Mouse (Mus musculus): ENCODE data around the gene Adam19. TPM values are rescaled to one million over a fixed set of nuclear protein-coding genes. Genes with fewer than 3 reads are reported as not detected.

Adam19 gene
- total RNA-seq, 1 experiment from 2014 or later = 7.0 TPM

DNA sequence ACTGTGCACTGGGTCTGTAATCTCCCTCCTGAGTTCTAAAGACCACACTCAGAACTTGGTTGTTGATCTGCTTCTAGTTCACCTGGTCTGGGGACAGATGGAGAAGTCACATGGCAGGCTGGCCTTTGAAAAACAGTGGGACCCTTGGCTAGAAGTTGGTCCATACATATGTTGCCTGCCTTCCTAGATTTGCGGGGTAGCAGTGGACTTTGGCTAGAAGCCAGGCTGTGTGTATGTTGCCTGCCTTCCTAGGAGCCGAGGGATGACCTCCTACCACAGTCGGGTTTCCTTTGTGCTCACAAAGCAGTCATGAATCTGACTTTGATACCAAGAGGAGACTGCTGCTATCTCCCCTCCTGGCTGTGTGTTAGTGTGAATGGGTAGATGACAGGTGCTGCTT, 41.3 kb downstream of the Adam19 start:
- DNase-seq = no peak

DNA sequence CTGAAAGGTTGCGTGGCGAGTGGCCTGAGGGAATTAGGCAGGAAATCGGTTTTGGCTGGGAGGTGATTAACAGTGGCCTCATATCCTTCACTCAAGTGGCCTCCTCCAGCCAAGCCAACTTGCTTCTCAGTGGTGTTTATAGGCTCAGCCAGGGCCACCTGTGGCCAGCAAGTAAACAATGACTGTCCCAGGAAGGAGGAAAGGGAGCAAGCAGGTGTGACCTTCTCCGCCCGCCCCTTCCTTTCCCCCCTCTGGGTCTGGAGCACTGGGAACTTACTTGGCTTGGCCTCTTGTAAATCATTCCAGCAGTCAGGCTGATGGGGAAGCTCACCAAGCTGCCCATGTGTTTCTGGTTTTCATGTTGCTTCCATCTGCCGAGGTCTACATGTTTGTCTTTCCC, 46.3 kb downstream of the Adam19 start:
- no peak for DNase-seq

DNA sequence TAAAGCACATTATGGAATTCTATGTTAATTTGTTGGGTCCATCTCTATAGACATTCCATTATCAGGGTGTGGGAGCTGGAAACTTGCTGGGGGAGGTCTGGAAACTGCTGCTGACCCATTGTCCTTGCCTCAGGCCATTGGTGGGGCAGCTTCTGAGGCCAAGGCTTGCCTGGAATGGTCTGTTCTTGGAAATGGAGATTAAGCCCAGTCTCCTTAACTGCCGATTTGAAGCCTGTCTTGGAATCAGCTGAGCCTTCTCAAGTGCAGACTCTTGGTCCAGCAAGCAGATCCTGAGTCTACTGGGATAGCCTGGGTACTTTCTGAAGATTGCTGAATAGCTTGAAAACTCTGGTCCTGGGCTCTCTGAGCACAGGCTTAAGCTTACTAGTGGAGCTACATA, 51.3 kb downstream of the Adam19 start:
- no peak for DNase-seq

DNA sequence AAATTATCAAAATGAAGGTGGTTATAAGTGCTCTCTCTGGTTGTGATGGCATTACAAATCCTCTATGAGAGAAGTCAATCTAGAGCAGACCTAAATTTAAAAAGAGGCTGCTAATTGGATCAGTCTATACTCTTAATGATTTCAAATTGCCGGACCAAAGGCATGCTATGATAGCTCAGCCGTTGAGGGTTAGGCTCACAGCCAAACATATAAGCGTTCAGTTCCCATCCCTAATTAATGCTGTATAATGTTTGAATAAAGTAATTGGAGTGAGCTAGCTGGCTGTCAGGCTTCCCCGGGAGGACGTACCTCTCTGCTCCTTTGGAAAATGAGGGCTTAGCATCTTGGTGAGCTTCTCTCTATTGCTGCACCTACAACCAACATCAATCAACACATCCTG, 53.4 kb downstream of the Adam19 start:
- DNase-seq = no peak

DNA sequence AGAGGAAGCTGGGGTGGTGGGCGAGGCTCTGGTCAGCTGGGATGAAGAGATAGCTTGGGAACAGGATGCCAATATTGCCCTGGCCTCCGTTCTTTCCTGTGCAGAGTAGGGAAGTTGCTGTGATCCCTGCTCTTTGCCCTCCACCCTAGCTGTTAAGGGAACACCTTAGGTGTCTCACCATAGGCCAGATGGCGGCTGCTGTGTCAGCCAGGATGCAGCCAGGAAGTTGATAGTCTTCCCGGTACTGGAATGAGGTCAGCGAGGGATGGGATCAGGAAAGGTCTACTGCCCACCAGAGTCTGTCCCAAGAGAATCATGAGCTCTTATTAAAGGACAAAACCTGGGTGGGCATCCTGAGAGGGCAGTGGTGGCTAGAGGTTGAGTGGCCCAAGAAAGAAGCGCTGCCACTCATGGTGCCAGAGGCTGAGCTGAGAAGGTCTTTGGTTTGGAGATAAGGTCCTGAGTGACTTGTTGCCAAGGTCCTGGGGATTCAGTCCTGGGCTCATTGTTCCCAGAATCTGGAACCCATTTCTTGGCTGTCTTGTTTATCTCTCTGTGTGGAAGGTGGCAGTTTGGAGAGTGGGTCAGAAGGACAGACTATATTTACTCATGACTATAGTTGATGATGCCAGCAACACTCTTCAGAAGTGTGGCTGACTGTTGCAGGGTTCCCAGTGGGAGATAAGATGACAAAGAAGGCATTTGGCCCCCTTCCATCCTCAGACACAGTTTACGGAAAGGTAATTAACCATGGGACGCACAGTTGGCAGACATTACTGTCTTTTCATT, 54.6 kb downstream of the Adam19 start:
- DNase-seq = no peak

DNA sequence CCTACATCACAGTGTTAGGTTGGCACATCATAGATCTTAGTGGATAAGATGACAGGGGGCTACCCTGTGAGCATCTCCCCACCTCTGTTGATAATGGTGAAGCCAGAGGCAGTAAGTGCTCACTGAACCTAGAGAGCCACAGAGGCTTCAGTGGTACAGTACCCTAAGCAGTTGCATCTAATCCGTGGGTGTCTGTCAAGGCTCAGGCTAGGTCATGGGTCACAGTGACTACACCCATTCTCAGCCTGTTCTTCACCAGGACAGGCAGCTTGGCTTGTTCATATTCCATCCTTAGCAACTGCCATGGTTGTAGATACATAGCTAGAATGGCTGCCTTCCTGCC, 55.1 kb downstream of the Adam19 start:
- no peak for DNase-seq

DNA sequence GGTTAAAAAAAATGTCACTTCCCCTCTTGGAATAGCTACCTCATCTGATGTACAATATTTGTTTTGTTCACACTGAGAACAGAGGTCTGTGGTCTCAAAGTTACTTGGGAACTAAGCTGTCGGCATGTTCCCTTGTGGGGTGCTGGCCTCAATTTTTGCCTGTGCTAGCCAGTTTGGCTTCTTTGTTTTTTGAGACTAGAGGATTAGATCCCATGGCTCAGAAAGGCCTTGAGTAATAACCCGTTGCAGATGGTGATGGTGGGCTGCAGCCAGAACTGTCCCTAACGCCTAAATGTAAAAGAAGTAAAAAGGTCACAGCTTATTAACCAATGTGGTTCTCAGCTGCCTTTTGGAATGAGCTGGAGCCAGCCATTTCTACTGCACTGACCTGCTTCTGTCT, 57.4 kb downstream of the Adam19 start:
- DNase-seq = no peak

DNA sequence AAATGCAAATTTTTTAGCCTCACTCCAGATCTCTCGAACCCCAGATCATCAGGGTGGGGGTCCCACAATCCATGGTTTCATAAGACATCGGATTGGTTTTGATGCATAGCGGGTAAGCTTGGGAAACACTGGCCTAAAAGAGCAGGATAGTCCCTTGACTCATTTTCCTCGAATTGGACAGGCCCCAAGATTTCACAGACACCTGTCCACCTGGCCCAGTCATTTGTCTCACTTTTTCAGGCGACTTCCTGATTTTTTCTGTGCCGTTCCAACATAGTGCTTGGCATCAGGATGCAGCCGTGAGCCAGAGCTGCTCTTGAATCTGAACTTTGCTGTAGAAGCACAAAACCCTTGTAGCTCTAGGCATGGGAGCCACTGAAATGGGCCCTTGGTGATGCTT, 58.4 kb downstream of the Adam19 start:
- no peak for DNase-seq

DNA sequence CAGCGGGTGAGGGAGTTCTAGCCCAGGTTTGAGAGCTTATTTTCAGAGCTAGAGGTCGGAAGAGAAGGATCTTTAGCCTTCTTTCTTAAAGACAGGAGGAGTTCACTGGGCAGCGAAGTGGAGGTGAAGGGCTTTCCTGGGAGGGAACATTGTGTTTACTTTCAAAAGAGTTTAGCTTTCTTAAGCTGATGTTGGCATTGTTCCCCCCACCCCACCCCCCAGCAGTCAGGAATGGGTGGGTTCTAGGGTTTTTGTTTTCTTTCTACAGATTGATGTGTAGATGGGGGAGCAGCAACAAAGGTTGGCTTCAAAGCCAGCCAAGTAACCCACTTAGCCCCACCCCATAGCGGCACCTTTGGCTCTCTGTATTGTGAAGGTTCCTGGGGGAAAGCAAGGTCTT, 59.2 kb downstream of the Adam19 start:
- no peak for DNase-seq

DNA sequence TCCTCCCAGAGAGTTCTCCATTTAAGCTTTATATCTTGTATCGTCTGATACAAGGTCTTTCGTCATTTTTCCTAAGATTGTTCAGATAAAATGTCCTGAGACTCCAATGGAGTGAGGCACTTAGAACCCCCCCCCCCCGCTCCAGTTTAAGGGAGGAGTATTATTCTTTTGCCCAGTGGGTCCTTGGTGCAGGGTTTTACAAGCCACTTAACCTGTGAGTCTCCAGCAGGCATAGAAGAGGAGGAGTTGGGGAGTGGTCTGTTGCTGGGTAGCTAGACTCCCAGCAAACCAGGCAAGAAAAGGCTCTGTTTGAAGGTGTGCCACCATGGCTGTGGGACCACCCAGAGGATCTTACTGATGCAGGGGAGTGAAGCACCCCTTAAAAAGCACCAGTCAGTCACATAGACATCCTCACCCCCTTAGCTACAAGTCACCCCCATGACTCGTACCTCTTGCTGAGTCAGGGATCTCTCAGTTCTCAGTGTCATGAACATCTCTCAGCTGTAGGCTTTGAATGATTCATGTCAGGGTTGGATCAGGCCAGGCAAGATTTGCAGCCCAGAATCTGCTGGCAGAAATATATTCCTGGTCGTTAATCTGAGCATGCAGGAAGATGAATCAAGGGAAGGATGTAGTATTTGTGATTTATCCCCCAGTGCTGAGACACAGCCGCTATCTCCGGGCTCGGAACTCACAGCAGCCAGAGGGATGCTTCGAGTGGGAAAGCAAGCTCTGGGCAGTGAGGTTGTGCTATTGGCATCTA, 59.8 kb downstream of the Adam19 start:
- peak; percentile 13 for DNase-seq

DNA sequence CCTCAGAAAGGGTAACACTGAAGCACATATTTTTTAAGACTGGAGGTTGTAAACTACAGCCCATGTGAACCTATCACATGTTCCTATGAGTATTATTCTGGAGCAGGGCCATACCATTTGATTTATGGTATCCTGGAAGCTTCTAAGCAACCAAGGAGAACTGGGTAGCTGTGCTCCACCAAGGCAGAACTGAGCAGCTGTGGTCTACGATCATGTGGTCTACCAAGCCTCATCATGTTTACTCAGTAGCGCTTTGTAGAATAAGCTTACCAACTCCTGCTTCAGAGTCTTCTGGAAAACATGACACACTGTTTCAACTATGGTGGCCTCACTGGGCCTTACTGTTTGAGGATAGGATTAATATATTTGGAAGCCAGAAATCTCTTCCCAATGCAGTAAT, 60.7 kb downstream of the Adam19 start:
- DNase-seq = no peak

DNA sequence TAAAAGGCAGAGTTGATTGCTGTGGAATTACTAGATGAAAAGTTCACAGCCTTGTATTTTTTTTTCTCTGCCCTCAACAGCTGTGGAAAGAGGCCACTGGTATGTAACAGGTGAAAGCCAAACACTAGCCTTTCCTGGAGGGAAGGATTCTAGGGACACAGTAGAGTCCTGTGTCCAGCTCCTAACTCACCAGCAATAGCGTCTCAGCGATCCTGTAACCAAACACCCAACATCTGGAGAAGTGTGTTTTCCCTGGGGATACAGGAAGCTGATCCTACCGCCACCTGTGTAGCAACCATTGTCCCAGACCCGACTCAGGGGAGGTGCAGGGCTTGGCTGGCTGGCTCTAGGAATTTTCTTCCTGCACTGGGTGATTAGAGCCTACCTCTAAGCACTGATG, 63.8 kb downstream of the Adam19 start:
- no peak for DNase-seq

DNA sequence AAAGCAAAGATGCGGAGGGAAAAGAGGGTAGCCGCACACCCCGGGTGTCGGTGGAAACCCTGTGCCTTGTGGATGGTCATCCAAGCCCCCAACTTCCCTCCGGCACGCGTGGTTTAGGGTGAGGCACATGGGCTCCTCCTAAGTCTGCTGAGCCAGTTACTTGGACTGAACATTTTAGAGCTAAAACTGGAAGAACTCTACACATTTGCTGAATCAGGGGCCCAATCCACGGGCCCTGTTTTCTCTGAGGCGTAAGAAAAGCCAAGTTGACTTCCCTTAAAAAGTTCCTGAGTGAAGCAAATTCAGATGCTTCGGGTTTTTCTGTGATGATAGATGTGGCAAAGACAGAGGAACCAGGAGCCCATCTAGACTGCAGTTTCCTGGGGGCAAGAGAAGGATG, 64.3 kb downstream of the Adam19 start:
- no peak for DNase-seq

DNA sequence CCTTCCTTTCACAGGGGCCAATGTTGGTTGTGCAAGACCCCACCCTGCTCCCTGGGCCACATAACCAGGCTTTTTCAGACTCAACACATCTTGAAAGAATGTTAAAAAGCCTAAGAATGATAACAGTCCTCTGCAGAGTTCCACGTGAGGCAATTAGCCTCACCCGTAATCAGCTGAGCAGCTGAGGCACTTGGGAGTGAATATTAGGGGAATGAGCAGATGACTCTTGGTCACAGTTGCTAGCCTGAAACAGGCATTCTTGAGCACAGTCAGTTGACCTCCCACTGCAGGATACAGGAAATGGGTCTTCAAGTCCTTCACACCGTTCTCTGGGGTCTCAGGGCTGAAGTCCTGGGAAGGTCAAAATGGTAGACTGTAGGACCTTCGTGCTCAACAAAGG, 65.9 kb downstream of the Adam19 start:
- no peak for DNase-seq

DNA sequence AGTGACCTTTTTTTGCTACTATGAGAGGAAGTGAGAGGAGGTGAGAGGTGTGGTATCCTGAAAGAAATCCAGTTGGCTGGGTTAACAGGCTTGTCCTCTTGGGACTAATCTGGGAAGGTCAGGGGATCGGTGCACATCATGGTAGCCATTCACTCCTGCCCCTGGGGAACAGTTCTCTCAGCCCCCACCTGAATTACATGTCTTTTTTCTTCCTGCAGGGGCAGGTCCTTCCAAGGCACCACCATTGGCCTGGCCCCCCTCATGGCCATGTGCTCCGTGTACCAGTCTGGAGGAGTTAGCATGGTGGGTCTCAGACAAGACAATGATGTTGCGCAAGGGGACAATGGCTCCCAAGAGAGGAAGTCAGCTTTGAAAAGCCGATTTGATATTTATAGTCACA, 67.1 kb downstream of the Adam19 start:
- DNase-seq = no peak

DNA sequence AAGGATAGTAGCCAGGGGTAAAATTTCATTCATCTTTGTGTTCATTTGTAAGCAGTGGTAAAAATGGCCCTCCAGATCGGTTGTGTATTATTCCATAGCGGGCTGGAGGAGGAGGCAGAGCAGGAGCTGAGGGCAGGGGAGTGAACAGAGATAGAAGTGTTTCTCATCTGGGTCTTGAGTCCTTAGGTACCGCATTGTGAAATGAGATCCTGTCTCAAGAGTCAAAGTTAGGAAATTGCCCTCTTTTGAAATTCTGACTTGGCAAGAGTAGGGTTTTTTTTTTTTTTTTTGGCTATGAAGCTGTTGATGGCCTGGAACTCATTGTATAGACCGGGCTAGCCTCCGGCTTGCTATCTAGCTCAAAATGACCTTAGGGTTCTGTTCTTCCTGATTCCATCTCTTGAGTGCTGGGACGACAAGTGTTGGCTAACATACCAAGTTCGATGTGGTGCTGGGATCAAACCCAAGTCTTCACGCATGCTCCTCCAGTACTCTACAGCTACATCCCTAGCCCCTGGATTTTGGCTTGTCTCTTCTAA, 67.6 kb downstream of the Adam19 start:
- no peak for DNase-seq

DNA sequence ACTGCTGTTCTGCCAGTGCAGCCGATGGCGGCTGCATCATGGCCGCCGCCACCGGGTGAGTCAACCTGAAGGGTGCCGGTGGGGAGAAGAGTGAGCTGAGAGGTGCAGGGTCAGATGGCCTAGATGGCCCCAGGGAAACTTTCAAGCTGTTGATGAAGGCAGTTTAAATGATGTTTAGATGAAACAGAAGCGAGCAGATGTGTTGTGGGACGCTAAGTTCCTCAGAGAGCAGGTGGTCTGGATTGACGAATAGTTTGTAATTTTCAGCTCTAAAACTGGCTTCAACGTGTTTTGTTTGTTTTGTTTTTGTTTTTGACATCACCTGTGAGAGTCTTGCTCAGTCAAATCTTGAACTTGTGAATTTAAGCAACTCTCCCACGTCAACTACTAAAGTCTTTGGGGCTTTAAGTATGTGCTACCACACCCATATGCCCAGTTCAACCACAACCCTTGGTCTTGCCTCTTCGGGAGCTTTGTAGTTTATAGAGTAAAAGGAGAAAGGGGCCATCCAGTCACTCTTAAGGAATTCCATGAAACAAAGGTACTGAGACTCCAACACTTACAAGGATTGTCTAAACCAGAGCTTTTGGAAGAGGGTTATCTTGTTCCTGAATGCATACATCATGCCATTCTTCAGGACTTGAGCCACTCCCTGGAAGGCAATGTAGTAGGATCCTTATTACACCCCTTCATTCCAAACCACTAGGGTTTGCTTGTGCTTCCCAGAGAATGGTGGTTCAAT, 69.5 kb downstream of the Adam19 start:
- no peak for DNase-seq

DNA sequence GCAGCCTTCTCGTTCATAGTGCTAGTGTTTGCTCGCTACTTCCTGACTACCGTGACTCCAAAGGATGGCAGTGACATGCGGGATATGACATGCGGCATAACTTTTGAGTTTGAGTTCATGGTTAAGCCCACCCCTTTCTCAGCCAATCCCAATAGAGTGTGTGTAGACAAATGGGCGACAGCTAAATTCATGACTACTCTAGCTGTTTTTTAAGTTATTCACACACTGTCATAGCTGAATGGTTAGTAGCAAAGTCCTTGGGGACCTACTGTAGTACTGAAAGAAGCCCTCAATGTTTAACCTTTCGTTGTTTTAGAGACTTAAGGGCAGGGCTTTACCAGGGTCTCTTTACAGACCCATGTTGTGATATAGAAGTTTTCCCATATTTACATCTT, 70.0 kb downstream of the Adam19 start:
- DNase-seq = no peak

DNA sequence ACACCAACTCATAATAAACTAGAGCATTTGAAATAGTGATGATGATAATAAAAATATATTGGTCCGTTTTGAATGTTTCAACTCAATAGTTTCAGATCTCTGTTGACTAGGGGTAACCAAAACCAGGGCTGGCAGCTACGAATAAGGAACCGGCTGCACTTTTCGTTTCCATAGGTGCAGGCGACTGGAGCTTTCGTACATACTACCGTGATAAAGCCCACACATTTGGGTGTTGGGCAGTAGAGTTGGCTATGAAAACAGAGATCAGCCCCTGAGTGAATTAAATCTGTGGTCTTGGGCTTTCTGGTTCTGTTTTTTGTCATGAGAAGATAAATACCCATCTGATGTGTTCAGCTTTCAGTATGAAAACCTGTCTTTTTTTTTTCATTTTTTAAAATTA, 70.5 kb downstream of the Adam19 start:
- DNase-seq = no peak

DNA sequence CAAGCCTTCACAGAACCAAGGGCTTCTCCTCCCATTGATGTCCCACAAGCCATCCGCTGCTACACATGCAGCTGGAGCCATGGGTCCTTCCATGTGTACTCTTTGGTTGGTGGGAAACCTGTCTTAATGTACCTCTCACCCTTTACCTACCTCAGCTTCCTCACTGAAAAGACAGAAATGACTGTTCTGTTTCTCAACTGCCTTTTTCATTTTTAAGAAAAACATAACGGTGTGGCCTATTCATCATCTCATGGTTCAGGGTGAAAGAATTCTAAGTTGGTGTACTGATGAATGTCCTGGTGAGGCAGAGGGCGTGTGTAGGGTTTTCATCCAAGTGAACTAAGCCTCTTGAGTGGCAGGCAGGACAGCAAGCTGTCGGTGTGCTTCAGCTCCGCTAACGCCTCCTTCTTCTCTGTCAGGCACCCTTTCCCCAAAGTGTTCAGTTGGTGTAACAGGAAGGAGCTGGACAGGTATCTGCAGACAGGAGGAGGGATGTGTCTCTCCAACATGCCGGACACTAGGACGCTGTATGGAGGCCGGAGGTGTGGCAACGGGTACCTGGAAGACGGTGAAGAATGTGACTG, 71.1 kb downstream of the Adam19 start:
- no peak for DNase-seq

DNA sequence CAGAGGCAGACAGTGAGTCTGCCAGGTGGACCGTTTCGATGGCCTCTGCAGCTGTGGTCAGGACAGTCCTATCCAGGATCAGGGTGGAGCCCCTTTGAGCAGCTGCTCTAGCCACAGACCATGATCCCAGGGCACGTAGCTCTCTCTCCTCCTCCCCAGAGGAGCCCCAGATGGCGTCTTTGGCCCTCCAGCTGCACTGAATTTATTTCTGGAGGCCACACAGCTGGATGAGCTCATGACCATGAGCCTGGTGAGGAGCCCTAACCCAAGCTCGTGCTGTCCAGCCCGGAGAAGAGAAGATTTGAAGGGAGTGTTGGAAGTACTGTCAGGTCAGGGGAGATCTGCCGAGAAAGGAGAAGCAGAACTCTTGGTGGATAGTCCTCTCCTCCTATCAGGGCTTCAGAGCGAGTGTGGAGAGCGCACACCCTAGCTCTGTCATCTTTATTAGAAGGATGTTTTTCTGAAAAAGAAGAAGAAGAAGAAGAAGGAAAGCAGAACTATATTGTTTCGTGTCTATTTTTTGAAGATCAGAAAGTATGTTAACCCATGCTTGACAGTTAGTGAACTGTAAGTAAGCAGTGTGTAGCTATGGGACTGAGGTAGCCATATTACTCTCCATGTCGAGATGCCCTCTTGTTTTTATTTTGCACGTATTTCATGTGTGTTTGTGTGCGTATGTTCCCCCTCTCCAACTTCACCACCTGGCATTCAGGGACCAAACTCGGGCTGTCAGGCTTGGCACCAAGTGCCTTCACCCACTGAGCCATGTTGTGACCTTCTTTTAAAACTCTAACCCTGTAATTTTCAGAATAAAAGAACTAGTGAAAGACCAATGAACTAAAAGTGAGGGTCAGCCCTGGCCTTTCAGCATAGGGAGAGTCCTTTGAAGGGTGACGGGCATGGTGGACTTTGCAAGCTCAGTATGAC, 72.1 kb downstream of the Adam19 start:
- no peak for DNase-seq

DNA sequence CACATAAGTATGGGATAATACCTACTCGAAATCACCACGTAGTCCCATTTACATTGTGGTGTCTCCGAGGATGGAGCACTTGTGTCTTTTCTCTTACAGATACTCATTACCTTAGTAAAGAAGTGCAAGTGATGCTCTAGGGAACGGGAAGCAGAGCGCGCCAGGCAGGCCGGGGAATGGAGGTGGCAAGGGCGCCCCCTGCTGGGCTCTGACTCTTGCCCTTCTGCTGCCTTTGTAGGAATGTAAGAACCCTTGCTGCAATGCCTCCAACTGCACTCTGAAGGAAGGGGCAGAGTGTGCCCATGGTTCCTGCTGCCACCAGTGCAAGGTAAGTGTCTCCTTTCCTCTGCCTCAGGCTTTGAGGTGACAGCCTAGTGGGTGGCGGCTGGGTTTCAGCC, 72.8 kb downstream of the Adam19 start:
- peak; percentile 83 for DNase-seq
